Mouse (Mus musculus) liver, embryonic 14.5 days (tissue): ENCODE measurements at regions not wholly inside any gene's neighbourhood (a gene's known extent, or its start where the extent isn't known, plus 50 kb on each side); places are given as distances from the start of the nearest gene placed in this dataset.

Experiments used
- CTCF ChIP-seq: IDR thresholded peaks from 2 replicates; pipeline ENCODE4 v1.5.1; 2016; ENCODE audit warnings: antibody characterized with exemption, low read depth, control low read depth
- EP300 ChIP-seq: IDR thresholded peaks from 2 replicates; pipeline ENCODE4 v1.6.1; 2016; ENCODE audit warnings: antibody characterized with exemption, low read depth

DNA sequence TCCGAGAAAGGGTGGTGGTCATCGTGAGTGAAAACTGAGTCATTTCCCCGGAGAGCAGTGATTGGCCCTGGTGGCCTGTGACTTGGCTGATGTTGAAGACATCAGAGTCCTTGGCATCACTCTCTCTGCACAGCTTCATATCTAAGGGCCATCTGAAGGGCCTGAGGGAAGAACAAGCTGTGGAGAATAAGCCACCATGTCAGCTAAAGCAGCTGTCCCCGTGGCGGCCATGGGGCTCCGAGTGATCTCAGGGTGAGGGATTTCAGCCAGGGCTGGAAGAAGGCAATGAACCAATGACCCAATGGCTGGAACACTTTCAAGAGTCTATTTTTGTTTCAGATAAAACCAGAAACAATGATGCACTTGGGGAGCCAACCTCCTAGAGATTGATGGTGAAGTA is 62.2 kb downstream of the Ttc32 start:
- no peak for TF ChIP-seq EP300
- TF ChIP-seq CTCF = no peak
